Mouse (Mus musculus) lung, embryonic 16.5 days (tissue): ENCODE results near the gene Gm28042. TPM values are rescaled to one million over a fixed set of nuclear protein-coding genes. Genes with fewer than 3 reads are reported as not detected.

Experiments used
- ATAC-seq: fragments of 200-750 bp; cut with Nextera tagmentation; 2 replicates; pipeline ENCODE4 v1.8.0; 2017; ENCODE audit warnings: low read depth, mild to moderate bottlenecking, moderate library complexity
- H3K27ac ChIP-seq: fragments of 300-500 bp; sonication (generic); 2 replicates; pipeline ENCODE4 v1.5.1; 2014; ENCODE audit warnings: mild to moderate bottlenecking, control low read depth, low read length
- H3K27me3 ChIP-seq: fragments of 300-500 bp; sonication (generic); 2 replicates; pipeline ENCODE4 v1.6.1; 2014; ENCODE audit warnings: low read depth, low read length, mixed read lengths; ENCODE audit not compliant: control insufficient read depth, insufficient read depth
- H3K36me3 ChIP-seq: fragments of 300-500 bp; sonication (generic); 2 replicates; pipeline ENCODE4 v1.6.1; 2014; ENCODE audit warnings: low read length; ENCODE audit not compliant: control insufficient read depth, insufficient read depth
- H3K4me1 ChIP-seq: fragments of 300-500 bp; sonication (generic); replicated peaks from 2 replicates; pipeline ENCODE4 v1.6.1; 2014; ENCODE audit warnings: low read length, mixed read lengths; ENCODE audit not compliant: control insufficient read depth, insufficient read depth
- H3K4me2 ChIP-seq: fragments of 300-500 bp; sonication (generic); 2 replicates; pipeline ENCODE4 v1.6.1; 2014; ENCODE audit warnings: low read depth, low read length, control low read depth
- H3K4me3 ChIP-seq: fragments of 300-500 bp; sonication (generic); 2 replicates; pipeline ENCODE4 v1.5.1; 2014; ENCODE audit warnings: mild to moderate bottlenecking, low read length, control low read depth
- H3K9ac ChIP-seq: fragments of 300-500 bp; sonication (generic); 2 replicates; pipeline ENCODE4 v1.6.1; 2014; ENCODE audit warnings: low read length, control low read depth
- H3K9me3 ChIP-seq: fragments of 300-500 bp; sonication (generic); 2 replicates; pipeline ENCODE4 v1.6.1; 2016; ENCODE audit warnings: low read length; ENCODE audit not compliant: control insufficient read depth
- WGBS: fragments of 180-500 bp; shearing (Covaris S2); extraction: QIAGEN DNeasy Blood & Tissue Kit; methylation state at CpG from one replicate; pipeline ENCODE4 v1.1.7; 2014; 5-methylcytosine and 5-hydroxymethylcytosine counted together
- polyA plus RNA-seq: library from polyadenylated mRNA; unstranded; fragments of >200 nt; fragmentation: Nextera tagmentation; extraction: Ambion mirVana; gene quantifications from 2 replicates; pipeline ENCODE4 v1.2.1, GENCODE M21; 2015

The Gm28042 gene
- polyA plus RNA-seq, 1 experiment from 2014 or later = 2.3 TPM

DNA sequence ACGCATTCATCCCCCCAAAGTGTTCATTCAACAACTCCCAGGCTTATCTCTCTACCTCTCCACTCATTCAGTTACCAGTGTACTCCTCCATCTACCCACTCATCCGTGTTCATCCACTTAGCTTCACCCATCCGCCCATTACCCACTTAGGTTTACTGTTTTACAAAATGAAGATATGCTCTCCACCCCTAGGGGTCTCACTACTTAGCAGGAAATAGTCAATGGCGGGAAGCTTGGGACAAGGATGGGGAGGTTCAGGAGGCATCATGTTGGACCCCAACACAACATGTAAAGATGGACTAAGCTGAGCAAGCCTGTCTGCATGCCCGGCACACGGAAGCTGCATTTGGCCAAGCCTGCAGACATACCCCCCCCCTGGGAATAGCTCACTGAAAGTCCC, 37.3 kb downstream of the Gm28042 start:
- WGBS = 75% methylated on average over 6 of the region's 6 CpGs
- H3K4me1 ChIP-seq = peaks cover 12% of the 10 kb centered on the region

DNA sequence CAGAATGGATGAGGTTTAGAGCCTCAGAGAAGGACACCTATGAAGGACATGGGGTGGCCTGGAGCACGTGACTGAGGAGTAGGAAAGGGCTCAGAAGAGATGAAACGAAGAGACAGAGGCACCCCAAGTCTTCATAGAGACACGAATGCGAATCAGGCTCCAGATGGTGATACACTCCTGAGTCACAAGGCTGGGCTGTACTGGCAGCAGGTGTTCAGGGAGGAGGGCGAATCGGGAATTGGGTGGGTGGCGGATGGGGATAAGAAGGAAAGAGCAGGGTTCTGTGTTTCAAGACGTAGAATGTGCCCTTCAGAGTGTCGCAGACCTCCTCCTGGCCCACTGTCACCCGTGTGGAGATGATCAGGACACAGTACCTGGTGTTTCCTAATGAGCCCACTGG, 38.0 kb downstream of the Gm28042 start:
- H3K4me3 ChIP-seq = no peak overlapping the region
- no peaks in the 10 kb centered on the region for H3K9me3 ChIP-seq
- H3K9ac ChIP-seq = no peak overlapping the region
- H3K36me3 ChIP-seq = no peaks in the 10 kb centered on the region
- 88% methylated on average over 10 of the region's 10 CpGs for WGBS
- no peak overlapping the region for H3K27ac ChIP-seq
- H3K27me3 ChIP-seq = no peaks in the 10 kb centered on the region
- H3K4me2 ChIP-seq = no peak overlapping the region
- no peak for ATAC-seq
- H3K4me1 ChIP-seq = peaks cover 12% of the 10 kb centered on the region

More for the DNA sequence above, 37.3 kb downstream of the Gm28042 start:
- H3K27me3 ChIP-seq = no peaks in the 10 kb centered on the region
- H3K4me2 ChIP-seq = no peak overlapping the region
- no peak overlapping the region for H3K4me3 ChIP-seq
- ATAC-seq = no peak
- H3K9ac ChIP-seq = no peak overlapping the region
- H3K9me3 ChIP-seq = no peaks in the 10 kb centered on the region
- H3K27ac ChIP-seq = no peak overlapping the region
- no peaks in the 10 kb centered on the region for H3K36me3 ChIP-seq

DNA sequence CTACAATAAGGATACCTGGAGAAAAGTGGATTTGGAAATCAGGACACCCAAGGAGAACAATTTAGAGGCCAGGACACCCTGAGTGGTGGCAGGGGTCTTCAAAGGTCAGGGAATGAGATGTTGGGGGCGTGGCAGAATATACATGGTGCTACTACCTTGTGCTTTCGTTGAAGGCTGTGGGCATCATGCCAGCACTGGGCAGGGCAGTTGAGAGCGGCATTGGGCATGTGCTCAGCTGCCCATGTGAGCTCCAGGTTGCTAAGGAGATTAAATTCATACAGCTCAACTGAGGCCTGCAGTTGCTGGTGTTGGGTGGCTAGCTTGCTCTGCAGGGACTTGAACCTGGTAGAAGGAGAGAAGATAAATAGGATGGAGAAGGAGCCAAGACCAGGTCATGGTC, 38.9 kb downstream of the Gm28042 start:
- ATAC-seq = peak; percentile 60
- WGBS = 68% methylated on average over 3 of the region's 3 CpGs
- H3K9me3 ChIP-seq = no peaks in the 10 kb centered on the region
- no peak overlapping the region for H3K27ac ChIP-seq
- no peak overlapping the region for H3K9ac ChIP-seq
- H3K4me1 ChIP-seq = peaks cover 4% of the 10 kb centered on the region
- no peak overlapping the region for H3K4me2 ChIP-seq
- H3K36me3 ChIP-seq = no peaks in the 10 kb centered on the region
- H3K27me3 ChIP-seq = no peaks in the 10 kb centered on the region
- H3K4me3 ChIP-seq = no peak overlapping the region

- 39% methylated on average over 16 of the region's 16 CpGs for WGBS
- ATAC-seq = peak; percentile 45; the same call in 1 of the 2 replicates
- no peak overlapping the region for H3K9ac ChIP-seq
- H3K27ac ChIP-seq = no peak overlapping the region
- H3K4me3 ChIP-seq = no peak overlapping the region
- no peaks in the 10 kb centered on the region for H3K9me3 ChIP-seq
- no peaks in the 10 kb centered on the region for H3K36me3 ChIP-seq
- no peaks in the 10 kb centered on the region for H3K4me1 ChIP-seq
- no peak overlapping the region for H3K4me2 ChIP-seq
- H3K27me3 ChIP-seq = no peaks in the 10 kb centered on the region
These were observed 41.5 kb downstream of the Gm28042 start for GRCm38 (mm10) chr2:120068555-120069465.

DNA sequence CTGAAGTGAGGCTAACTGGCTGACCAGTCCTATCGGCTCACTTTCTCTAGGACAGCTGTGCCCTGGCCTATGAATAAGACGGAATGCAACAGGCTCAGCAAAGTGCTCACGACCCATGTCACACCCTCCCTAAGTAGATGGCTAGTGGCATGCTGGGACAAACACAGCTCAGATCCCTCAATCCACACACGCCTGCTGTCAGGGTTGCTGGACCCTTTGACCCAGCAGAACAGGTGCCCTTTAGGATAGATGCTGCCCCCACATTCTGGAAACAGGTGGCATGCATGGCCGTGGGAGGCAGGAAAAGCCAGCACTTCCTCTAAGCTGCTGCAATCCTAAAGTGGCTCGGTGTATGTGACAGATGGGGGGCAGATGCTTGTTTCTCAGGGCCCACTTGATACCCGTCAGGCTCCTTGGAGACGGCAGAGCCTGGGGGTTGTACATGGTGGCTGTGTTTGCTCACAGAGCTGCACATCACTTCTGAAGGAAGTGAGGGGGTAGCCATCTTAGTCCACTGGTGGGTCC, 42.2 kb downstream of the Gm28042 start:
- no peaks in the 10 kb centered on the region for H3K27me3 ChIP-seq
- no peak overlapping the region for H3K9ac ChIP-seq
- WGBS = 54% methylated on average over 8 of the region's 8 CpGs
- H3K4me1 ChIP-seq = no peaks in the 10 kb centered on the region
- no peak overlapping the region for H3K4me3 ChIP-seq
- H3K36me3 ChIP-seq = no peaks in the 10 kb centered on the region
- H3K9me3 ChIP-seq = no peaks in the 10 kb centered on the region
- no peak for ATAC-seq
- H3K27ac ChIP-seq = no peak overlapping the region
- H3K4me2 ChIP-seq = no peak overlapping the region

DNA sequence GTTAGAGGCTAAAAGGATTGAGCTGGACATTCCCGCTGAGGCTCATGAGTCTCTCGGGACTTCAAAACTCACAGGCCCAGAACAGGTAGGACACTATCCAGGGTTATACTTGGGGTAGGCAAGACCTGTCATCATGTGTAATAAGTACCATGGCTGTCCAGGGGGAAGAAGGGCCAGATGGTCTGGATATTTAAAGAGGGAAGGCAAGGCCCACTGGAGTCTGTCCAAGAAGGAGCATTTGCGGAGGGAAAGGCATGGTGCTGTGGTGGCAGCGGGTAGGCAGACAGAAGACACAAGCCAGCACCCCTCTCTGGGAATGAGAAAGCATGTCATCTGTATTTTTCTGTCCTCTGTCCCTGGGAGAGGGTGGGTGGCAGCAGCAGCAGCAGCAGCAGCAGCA, 46.8 kb downstream of the Gm28042 start:
- H3K9me3 ChIP-seq = no peaks in the 10 kb centered on the region
- H3K4me3 ChIP-seq = no peak overlapping the region
- ATAC-seq = no peak
- H3K27me3 ChIP-seq = peaks cover 14% of the 10 kb centered on the region
- peaks cover 3% of the 10 kb centered on the region for H3K4me1 ChIP-seq
- no peak overlapping the region for H3K27ac ChIP-seq
- no peaks in the 10 kb centered on the region for H3K36me3 ChIP-seq
- H3K4me2 ChIP-seq = no peak overlapping the region
- H3K9ac ChIP-seq = no peak overlapping the region
- WGBS = 88% methylated on average over 4 of the region's 4 CpGs

- Histone ChIP-seq H3K9me3 (no peaks in the 10 kb centered on the region), H3K9ac (peak overlapping the region; percentile 39), H3K4me2 (peak overlapping the region; percentile 56), H3K4me1 (peaks cover 3% of the 10 kb centered on the region), H3K27ac (no peak overlapping the region), H3K27me3 (peaks cover 14% of the 10 kb centered on the region), H3K36me3 (no peaks in the 10 kb centered on the region), H3K4me3 (peak overlapping the region; percentile 41)
- WGBS = 2% methylated on average over 36 of the region's 36 CpGs
- peak; percentile 86 for ATAC-seq
These were observed 48.9 kb downstream of the Gm28042 start for GRCm38 (mm10) chr2:120076076-120076705.

DNA sequence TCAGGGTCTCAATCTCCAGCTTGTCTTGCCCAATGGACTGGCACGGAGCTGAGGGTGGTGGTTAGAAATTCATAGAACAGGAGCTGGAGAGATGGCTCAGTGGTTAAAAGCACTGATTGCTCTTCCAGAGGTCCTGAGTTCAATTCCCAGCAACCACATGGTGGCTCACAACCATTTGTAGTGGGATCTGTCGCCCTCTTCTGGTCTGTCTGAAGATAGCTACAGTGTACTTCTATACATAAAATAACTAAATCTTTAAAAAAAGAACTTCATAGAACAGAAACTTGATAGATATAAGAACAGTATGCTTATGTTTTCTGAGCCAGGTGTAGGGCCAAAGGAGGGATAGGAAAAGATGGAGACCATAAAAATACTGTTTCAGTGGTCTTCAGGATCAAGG, 55.1 kb downstream of the Gm28042 start:
- Histone ChIP-seq H3K9me3 (no peaks in the 10 kb centered on the region), H3K27me3 (peaks cover under 1% of the 10 kb centered on the region; the same call in 1 of the 2 replicates), H3K9ac (no peak overlapping the region), H3K4me1 (no peaks in the 10 kb centered on the region; the same call in 1 of the 2 replicates), H3K27ac (no peak overlapping the region), H3K4me2 (no peak overlapping the region), H3K4me3 (no peak overlapping the region), H3K36me3 (no peaks in the 10 kb centered on the region)
- WGBS = 70% methylated on average over 2 of the region's 2 CpGs
- ATAC-seq = no peak
